Mouse (Mus musculus) frontal cortex, postnatal 25 days (tissue): ENCODE data around the gene Herc4.

ENCODE experiments used
- DNase-seq, 2 experiments: peaks; one replicate each; pipeline ENCODE4 v3.0.0; 2022; ENCODE audit warnings: low spot score in 2 of 2

Gene Herc4

GRCm38 (mm10) chr10:63243493-63244054 lies at the start of gene Herc4:
Herc4 (plus strand) TSS chr10:63243810.
- DNase-seq, result peak; percentile 80 to 89

DNA sequence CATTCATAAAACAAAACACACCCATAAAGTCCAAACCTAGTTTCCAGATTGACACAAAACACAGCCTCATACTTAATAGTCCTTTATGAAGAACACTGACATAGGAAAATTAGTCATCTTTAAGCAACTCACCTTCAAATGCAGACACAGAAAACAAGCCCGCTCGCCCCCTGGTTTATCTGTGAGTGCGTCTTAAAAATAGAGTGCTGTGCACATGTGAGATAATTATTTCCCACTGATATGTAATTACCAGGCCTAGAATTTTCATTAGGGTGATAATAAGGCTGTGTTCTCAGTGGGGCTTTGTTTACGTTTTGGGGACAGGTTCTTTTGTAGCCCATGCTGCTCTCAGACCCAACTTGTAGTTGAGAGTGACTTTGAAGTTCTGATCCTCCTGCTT lies 44.6 kb upstream of the Herc4 start:
- DNase-seq, result no peak

DNA sequence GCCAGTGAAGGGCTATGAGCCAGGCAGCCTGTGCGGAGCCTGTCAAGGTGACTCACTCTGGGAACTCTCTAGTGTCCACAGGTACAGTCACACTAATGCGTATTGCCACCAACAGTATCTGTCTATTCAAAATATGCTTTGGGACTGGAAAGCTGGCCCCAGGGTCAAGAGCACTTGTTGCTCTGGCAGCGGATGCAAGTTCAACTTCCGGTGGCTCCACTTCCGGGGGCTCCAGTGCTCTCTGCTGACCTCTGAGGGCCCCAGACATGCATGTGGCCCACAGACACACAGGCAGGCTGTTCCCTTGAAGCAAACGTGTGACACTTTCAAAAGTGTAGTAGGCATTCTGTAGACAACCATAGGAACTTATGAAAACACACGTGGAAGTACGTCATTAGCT lies 42.1 kb upstream of the Herc4 start:
- DNase-seq, result no peak

DNA sequence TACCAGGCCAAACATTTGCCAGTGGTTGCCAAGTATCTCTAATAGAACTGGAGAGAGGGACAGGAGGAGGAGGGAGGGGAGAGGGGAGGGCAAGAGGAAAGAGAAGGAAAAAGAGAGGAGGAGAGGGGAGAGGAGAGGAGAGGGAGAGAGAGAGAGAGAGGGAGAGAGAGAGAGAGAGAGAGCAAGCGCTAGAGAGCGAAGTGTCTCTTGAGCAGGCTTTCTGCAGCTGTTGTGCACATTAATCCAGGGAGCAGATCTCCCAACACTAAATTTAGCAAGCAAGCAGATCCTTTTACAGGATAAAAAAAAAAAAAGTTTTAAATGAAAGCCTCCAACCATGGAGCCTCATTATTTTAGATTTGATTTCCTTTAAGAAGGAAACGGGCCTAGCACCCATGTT lies 40.6 kb upstream of the Herc4 start:
- no peak for DNase-seq

DNA sequence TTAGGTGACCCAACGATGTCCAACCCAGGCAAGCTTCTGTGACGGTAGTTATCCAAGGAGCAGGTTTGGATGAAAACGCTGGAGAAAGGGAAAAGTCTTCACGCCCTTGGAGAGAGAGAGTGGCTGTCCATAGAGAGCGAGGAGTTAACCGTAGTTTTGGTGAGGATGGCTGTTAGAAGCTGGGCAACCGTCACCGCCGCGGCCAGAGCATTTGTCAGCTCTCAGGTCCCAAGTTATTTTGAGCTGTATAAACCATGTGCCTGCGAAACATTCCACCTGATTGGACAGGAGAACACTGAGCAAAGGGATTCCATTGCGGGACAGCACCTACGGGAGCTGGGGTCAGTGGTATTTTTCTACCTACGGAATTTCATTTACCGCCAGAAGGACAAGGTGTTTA lies 39.9 kb upstream of the Herc4 start, which contains the start of gene Mypn:
Mypn (minus strand) TSS at position 225 of the 400 bp plus-strand sequence.
- no peak for DNase-seq

DNA sequence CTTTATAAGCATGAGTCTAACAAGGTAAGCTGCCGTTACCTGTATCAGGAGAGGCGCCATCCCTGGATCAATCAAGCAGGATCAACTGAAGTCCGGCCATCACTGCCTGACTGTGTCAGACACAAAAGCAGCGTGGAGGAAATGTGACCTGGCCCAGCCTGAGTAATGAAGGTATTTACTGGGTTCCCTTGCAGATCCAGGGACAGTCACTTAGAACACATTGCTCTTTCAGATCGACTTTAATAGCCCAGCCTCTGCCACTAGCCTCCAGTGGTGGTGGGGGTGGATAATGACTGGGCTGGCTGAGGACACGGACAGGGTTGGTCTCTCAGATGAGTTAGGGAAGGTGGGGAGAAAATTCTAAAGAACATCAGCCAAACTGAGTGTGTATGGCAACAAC lies 34.7 kb upstream of the Herc4 start:
- no peak for DNase-seq

GRCm38 (mm10) chr10:63221081-63221783 lies 22.4 kb upstream of the Herc4 start:
- no peak for DNase-seq

GRCm38 (mm10) chr10:63224341-63224740 lies 19.3 kb upstream of the Herc4 start:
- no peak for DNase-seq

GRCm38 (mm10) chr10:63230266-63230665 lies 13.3 kb upstream of the Herc4 start:
- DNase-seq, result no peak

GRCm38 (mm10) chr10:63230854-63231253 lies 12.8 kb upstream of the Herc4 start:
- no peak for DNase-seq

DNA sequence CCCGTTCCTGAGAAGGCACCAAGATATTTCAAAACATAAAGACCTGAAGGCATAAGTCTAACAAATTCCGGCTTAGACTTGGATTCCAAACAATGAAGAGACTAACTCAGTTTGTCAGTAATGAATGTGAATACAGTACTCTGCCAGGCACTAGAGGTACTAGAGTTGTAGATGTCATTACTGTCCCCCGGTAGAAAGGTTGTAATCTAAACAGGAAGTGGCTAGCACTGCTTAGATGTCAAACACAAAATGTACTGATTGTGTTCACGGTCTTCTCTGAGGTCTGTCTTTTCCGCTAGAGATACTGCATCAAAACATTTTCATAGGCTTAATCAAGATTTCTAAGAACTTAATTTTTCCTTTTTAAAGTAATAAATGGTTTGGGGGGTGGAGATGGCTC lies 12.0 kb upstream of the Herc4 start:
- no peak for DNase-seq

GRCm38 (mm10) chr10:63234133-63234532 lies 9.5 kb upstream of the Herc4 start:
- no peak for DNase-seq

DNA sequence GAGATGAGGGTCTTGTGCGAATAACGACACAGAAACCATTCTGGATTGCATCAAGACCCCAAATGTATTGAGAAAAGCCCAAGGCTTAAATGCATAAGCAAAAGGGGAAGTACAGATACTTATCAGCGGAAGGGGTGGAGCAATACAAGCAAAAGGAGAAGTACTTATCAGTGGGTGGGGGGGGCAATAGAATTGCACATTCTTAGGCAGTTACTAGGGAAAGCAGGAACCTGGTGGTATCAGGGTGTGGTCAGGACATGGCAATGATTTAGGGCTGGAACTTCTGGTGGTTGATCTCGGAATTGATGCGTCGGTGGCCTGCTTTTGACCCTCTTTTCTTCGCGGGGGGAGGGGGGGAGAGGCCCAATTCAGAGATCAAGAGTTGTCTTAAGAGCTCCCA lies 7.7 kb upstream of the Herc4 start:
- no peak for DNase-seq

- DNase-seq, result no peak
Measured at GRCm38 (mm10) chr10:63236663-63237062, 6.9 kb upstream of the Herc4 start.

DNA sequence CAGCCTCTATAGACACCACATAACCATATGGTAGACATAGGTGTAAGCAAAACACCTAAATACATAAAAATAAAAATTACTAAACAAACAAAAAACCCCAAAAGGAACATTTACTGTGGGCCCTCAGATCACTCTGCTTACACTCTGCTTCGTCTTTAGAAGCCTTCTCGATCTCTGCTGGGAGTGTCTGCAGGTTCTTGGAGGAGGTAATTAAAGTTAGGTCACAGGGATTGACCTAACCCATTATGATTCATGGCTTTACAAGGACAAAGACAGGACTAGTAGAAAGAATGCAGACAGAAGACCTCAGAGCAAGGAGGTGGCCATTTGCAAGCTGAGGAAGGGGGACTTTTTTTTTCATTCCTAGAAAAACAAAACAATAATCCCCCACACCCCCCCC lies 6.4 kb upstream of the Herc4 start:
- no peak for DNase-seq

DNA sequence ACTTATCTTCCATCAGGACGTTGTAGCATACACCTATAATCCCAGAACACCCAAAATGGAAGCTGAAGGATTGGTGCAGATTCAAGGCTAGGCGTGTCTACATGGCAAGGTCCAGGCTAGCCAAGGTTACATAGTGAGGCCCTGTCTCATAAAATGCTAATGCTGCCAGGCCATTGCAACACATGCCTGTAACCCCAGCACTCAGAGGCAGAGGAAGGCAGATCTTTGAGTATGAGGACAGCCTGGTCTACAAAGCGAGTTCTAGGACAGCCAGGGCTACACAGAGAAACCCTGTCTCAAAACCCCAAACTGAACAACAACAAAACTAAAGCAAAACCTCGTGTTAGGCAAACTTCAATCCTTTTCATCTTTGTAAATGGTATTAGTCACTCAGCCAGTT lies 5.5 kb upstream of the Herc4 start:
- no peak for DNase-seq

GRCm38 (mm10) chr10:63239848-63240247 lies 3.8 kb upstream of the Herc4 start:
- DNase-seq, result no peak

- DNase-seq, result no peak
Measured at GRCm38 (mm10) chr10:63240868-63241271, 2.7 kb upstream of the Herc4 start.

DNA sequence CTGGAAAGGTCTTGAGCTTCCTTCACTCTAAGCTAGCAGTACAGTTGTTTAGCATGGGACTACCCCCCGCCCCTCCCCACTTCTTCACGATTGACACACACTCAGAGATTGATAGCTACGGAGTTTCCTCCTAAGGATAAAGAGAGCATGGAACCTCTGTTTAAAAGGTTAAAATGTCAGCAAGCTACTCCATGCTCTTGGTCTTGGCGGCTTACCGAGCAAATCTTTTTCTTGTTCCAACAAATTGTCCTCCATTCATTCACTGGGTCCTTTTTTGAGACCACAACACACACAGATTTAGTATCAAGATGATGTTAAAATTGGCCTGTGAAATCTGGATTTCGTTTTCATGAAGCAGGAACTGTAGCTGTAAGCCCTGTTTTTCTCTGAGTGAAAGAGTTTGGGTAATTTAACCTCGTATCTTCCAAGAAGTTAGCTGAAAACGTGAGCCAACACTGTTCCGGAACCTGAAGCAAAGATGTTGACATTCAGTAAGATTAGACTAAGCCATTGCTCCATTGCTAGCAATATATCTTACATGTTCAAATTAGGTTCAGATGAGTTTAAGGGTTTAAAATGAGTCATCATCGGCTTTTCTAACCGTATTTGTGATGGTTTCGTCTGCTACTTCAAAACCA lies 693 bp upstream of the Herc4 start:
- no peak for DNase-seq

DNA sequence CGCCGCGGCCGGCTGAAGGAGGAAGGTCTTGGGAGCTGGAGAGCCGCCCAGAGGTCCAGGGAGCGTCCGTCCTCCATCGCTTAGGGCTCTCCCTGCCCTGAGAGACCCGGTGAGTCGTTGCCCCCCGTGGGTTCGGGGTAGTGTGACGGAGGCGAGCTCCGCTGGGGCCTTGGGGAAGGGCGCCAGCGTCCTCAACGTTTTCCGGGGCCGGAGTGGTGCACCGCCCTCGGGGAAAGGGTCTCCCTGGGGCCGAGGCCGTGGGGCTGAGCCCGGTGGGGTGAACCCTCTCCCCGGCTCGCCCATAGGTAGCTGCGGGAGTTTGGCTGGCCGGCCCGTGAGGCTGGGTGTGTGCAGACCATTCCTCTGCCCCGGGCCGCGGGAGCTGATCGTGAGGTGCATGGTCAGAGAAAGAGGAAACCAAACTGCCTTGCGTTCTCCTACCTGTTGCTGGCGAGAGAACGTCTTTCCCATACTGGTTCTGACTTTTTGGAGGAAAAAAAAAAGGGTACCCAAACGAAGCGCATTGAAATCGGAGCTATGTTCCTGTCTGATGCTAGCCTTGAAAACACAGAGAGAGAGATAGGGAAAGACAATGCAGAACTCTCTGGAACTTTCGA lies 553 bp downstream of the Herc4 start:
- no peak for DNase-seq

DNA sequence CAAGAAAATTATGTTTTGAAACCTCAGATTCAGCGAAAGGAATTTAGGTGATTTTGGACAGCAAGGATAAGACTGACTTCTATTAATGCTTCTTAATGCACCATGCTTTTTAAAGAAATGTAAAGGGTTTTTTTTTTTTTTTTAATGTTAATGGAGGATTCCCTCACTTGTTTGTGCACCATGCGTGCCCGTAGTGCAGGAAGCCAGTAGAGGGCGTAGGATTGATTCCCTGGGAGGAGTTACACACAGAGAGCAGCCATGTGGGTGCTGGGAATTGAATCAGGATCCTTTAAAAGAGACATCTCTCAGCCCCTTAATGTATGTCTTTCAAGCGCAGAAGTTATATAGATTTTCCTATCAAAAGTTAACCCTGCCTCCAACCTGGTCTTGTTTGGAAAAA lies 1.1 kb downstream of the Herc4 start:
- no peak for DNase-seq

DNA sequence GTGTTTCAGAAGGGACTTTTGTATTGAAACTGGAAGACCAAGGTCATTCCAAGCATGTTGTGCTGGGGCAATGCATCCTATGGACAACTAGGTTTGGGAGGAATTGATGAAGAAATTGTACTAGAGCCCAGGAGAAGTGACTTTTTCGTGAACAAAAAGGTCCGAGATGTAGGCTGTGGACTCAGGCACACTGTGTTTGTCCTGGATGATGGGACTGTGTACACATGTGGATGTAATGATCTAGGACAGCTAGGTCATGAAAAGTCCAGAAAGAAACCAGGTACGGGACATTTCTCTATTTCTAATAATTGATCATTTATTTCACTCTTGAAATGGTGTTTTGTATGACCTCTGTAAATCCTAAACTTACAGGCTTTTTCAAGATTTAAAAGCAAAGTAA lies 2.2 kb downstream of the Herc4 start:
- no peak for DNase-seq

- DNase-seq, result no peak
Measured at GRCm38 (mm10) chr10:63247457-63247856, 3.8 kb downstream of the Herc4 start.
